Mouse (Mus musculus): ENCODE results near the gene Gm21992.

Gm21992 gene

DNA sequence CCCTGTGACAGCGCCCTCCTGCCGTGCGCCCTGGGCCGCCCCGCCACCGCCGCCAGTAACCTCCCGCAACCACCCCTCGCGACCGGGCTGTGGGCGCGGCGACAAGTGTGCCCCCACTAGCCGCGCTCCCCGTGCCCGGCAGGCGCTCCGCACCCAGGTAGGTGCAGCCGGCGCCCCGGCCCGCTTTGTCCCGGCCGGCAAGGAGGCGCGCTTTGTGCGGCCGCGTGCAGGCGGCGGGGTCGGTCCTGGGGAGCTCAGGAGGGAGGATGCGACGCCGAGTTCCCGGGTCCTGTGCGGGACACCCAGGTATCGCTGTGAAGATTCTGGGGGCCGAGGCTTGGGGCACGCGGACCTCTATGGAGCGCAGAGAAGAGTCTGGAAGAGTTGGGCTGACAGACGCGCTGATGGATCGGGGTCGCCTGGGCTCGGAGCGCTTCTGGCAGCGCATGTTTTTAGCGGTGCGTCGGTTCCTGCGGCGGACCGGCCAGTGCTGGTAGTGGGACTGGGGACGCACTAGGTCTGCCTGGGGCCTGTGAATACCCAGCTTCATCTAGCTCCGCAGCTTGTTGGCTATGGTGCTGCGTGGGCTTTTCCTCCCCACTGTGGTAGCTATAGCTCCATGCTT lies 99.1 kb downstream of the Gm21992 start:
- peak in 1 of 2 experiments; percentile 61 for DNase-seq (ENCODE audit: low spot score in 2 of 2)

DNA sequence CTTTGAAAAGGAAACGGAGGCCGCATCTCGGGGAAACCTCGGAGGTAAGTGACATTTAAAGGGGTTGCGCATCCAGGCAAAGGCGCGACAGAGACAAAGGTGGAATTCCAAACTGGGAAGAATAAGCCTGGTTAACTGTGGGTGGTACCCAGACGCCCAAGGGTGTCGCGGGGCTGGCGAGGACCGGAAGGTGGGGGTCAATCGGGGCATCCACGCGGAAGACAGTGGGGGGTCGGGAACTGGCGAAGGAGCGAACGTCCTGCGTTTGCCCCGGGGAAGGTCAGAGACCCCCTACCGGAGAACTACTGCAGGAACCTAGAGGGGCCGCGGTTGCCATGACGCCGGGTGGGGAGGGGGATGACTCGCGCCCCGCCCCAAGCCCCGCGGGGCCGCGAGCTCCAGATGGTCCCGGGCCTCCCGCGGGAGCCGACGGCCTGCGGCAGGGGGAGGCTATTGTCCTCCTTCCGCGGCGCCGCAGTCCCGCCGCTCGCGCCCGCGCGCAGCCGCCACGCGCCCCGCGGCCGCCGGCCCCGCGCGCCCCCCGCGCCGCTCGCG lies 99.7 kb downstream of the Gm21992 start:
- DNase-seq (ENCODE audit: low spot score in 2 of 2) = peak in 1 of 2 experiments; percentile 60

DNA sequence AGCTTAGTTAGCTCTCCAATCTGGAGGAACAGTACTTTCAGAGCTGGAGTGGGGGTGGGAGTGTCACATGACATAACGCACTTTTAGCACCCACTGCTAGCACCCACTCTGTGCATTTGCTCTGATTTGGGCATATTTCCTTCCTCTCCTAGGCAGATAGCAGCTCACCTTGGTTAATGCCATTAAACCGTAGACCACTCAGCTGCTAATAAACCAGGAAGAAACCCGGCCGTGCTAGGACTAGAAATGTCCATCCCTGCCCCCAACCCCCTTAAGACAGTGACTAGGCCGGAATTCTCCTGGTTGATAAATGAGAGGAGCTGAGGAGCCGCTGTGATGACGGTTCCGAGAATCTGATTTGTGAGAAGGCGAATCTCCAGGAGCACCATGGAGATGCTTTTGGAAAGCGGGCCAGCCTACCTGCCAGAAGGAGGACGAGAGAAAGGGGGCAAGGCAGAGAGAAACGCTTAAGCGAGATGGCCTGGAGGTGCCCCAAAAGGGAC lies 100.3 kb downstream of the Gm21992 start, which contains the start of gene Sptbn2:
TSS of gene Sptbn2 (plus strand) at position 70 of the 503 bp plus-strand sequence.
- no peak for DNase-seq (ENCODE audit: low spot score in 2 of 2)

DNA sequence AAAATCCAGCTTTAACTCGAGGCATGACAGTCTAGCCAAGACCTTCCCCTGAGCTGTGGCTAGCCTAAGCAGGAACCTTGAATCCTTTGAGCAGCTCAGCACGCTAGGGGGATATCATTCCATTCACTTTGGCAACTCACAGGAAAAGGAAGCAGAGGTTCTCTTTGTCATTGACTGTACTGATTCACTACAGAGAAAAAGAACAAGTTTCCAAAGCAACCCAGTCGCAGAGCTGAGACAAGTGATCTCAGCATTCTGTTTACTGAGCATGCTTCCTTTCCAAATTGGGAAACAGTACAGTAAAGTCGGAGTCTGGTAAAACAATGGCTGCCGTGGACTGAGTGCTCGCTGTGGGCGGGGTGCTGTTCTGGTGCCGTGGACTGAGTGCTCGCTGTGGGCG lies 102.6 kb downstream of the Gm21992 start:
- no peak for DNase-seq (ENCODE audit: low spot score in 2 of 2)

DNA sequence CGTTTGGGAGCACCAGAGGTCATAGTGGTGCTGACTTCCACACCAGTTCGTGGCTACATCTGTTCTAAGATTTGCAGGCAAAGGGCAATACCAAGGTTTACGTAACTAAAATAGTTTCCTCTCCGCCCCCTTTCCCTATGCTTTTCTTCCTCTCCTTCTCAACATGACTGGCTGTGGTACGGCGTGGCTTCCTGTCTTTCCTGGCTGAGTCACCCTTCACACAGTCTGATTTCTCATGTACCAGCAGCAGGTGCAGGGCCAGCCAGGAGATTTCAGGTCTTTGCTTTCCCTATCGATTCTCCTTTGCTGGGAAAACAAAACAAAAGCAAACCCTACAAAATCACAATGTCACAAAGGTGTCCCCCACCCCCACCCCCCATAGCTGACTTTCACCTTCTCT lies 110.2 kb downstream of the Gm21992 start:
- DNase-seq (ENCODE audit: low spot score in 2 of 2) = no peak

DNA sequence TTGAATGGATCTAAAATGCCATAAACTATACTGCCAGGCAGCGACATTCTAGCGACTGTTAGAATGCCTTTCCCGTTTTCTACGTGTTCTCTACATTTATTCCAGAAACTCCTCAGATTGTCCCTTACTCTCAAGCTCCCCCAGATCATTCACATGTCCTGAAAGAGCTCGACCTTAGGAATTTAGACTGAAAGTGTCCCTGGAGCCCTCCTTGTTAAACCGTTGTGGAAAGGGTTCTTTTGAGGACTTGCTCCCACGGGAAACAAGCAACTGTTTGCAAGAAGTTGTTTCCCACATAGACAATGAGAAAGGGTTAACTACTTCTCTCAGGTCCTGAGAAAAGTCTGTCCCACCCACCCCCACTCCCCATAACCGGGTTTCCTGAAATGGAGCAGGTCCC lies 110.8 kb downstream of the Gm21992 start:
- no peak for DNase-seq (ENCODE audit: low spot score in 2 of 2)

DNA sequence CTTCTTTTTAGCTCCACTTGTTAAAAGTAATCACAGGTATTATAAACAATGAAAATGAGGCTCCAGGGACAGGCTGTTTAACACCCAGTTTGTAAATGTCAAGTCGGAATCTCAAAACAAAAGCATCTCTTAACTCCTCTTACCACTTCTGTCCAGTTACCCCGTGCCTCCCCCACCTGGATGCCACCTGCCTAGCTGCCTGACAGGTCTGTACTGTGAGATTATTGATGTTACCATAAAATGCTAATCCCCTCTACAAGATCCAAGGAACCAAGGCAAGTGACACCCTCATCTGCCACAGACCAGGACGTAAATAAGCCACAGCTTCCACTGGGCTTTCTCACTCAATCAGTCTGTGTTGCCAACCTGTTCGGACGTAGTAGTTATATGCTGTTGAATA lies 111.6 kb downstream of the Gm21992 start:
- DNase-seq (ENCODE audit: low spot score in 2 of 2) = no peak

DNA sequence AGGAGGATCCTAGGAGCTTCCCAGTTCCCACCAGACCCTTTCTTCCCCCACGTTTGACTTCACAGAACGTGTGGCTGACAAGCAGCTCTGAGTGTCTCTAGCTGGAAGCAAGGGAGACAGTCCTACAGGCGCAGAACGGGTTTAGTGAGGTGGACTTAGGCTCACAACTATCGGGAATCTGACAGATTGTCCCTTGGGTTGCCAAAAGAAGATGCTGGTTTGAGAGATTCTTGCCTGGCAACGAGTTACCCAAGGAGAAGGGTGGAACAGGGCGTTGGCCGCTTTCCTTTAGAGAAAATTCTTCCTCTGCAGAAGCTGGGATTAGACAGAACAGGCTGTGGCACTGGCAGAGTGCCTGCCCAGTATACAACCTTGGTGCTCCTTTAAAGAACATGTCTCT lies 112.6 kb downstream of the Gm21992 start:
- no peak for DNase-seq (ENCODE audit: low spot score in 2 of 2)

DNA sequence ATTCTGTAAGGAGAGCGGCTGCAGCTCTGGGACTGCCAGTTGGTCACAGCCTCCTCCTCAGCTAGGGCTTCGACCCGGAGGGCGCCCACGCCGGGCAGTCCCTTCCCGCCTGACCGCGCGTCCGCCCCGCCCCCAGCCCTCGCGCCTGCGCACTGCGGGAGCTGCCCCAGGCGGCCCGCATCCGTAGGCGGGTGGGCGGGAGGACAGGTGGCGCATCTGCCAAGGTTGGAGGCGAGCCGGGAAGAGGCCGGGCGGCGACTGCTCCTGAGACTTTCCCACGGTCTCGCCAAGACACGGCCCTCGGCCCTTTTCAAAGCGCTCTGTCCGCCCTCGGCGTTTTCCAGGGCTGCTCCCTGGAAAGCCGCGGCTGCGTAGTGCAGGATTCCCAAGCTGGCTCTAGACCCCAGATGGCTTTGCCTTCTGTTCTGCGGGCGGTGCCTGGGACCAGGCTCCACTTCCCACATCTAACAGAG lies 113.2 kb downstream of the Gm21992 start, which contains the start of gene Gm960:
TSS of gene Gm960 (minus strand) at position 464 of the 473 bp plus-strand sequence.
- DNase-seq (ENCODE audit: low spot score in 2 of 2) = peak in 1 of 2 experiments; percentile 64

DNA sequence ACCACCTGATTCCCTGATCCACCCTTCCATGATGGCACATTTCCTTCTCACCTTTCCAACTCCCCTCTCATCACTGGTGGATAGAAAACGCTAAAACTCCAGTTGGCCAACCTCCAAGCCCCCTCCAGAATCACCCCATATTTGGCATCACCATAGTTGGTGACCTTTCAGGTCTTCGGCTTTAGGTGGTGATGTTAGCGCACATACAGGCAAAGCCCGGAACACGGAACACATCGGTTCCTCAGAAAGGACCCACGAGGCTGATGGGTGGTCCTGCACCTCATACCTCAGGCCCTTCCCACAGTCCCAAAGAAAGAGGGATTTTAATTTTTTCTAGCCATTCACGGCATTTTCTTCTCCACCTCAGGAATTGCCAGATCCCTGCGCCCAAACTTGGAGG lies 113.7 kb downstream of the Gm21992 start:
- DNase-seq (ENCODE audit: low spot score in 2 of 2) = no peak

DNA sequence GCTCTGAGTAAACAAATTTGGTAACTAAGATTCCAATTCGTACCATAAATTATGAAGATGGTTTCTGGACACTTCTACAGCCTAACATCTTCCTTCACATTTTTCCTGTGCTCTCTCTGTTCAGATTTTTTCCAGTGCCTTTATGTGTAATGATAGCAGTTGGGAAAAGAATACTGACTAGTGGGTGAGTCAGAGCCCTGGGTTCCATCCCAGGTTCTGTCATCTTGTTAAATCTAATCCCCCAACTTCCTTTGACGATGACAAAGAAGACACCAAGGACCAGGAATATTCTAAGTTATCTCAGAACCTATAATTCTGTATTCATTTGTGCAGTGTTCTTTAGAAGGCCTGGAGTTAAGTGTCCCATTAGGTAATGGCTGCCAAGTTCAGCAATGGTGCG lies 114.3 kb downstream of the Gm21992 start:
- DNase-seq (ENCODE audit: low spot score in 2 of 2) = no peak

DNA sequence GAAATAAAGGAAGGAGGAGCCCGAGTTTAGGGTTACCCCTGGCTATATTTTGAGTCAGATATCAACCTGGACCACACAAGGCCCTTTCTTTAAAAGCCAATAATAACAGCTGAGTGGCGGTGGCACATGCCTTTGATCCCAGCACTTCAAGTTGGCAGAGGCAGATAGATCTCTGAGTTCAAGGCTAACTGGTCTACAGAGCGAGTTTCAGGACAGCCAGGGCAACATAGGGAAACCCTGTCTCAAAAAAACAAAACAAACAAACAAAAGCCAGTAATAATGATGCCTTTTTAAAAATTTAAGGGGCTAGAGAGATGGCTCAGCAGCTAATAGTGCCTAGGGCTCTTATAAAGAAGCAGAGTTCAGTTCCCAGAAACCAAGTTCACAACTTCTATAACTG lies 117.1 kb downstream of the Gm21992 start:
- DNase-seq (ENCODE audit: low spot score in 2 of 2) = no peak

Data from spleen, postnatal 4 days (tissue).